Mouse (Mus musculus) lung, postnatal 0 days (tissue): ENCODE results near the gene Rev1.

ENCODE experiments used
- CTCF ChIP-seq: IDR thresholded peaks from 2 replicates; pipeline ENCODE4 v1.5.1; 2016; ENCODE audit warnings: antibody characterized with exemption, mild to moderate bottlenecking
- EP300 ChIP-seq: IDR thresholded peaks from 2 replicates; pipeline ENCODE4 v1.6.1; 2016; ENCODE audit warnings: antibody characterized with exemption, mild to moderate bottlenecking, control low read depth

GRCm38 (mm10) chr1:38049562-38049961 lies 80.0 kb downstream of the Rev1 start:
- TF ChIP-seq CTCF (no peak), EP300 (no peak)
